Mouse (Mus musculus) G1E (cell line): ENCODE data around the gene Akt3.

Experiments
- CTCF ChIP-seq: IDR thresholded peaks from 2 replicates; pipeline ENCODE4 v1.5.1; 2012; ENCODE audit warnings: low read depth, low read length, inconsistent platforms, mixed read lengths
- GATA1 ChIP-seq: IDR thresholded peaks from 2 replicates; pipeline ENCODE4 v1.6.1; 2012; ENCODE audit warnings: borderline replicate concordance, low read length, inconsistent platforms, mixed read lengths

DNA sequence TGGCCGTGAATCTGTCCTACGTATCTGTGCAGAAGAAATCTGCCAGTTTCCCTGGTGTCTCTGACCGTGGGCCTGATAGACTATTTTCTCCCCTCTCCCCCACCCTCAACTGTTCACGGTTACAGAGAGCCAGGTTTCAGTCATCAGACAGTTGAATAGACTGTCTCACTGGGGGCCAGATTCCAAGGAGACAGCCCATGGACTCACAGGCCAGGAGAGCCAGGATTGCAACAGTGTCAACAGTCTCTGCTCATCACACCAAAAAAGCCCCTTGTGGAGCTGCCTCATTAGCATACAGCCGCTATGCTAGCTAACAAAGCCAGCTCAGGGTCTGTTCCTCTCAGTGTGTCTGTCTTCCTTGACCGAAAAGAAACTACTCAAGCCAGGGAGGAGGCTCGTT, 263.9 kb downstream of the Akt3 start:
- TF ChIP-seq CTCF (no peak), GATA1 (no peak)
